29 mouse cellular contexts compared by ENCODE assay signal in the genomic region with DNA sequence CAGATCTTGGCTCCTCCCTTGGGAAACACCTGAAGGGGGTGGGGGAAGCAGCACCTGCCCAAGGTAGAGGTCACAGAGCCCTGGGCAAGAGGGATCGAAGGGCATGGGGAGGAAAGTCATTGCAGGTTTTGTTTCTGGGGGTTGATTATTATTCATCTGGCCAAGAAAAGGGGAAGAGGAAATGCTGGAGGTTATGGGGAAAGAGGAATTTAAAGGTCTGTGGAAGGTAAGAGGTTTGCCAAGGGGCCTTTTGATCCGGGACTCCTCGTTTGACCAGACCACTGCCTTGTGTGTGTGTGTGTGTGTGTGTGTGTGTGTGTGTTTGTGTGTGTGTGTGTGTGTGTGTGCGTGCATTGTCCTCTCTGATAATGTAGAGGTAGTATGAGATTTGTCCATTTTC. TPM values are rescaled to one million over a fixed set of nuclear protein-coding genes. Genes with fewer than 3 reads are reported as not detected.
DNase-seq lines count a peak whose midpoint lies in the region; ATAC-seq and TF ChIP-seq lines count a peak whose summit lies in the region.
"Had no signal": no experiment of that assay in that cellular context is flagged by ENCODE, and none has a peak within 500 bp of the region (broad histone marks: within the 10 kb centered on the region; RNA-seq: fewer than 3 reads in every experiment).

No protein-coding gene starts in this region.

- H3K9me3 ChIP-seq in forebrain, embryonic 12.5 days: no peaks in the 10 kb centered on the region
- H3K9me3 ChIP-seq in forebrain, embryonic 10.5 days: no peaks in the 10 kb centered on the region
- H3K9me3 ChIP-seq in kidney, embryonic 14.5 days (ENCODE audit: control insufficient read depth, low read length): no peaks in the 10 kb centered on the region
- H3K9me3 ChIP-seq: embryonic facial prominence, embryonic 12.5 days; G1E; intestine, embryonic 15.5 days; limb, embryonic 10.5 days; limb, embryonic 15.5 days; liver, embryonic 13.5 days; midbrain, embryonic 10.5 days had no signal

- ATAC-seq in forebrain, embryonic 12.5 days (ENCODE audit: low FRiP score): no peak
- no peak for ATAC-seq in kidney, embryonic 14.5 days (ENCODE audit: low FRiP score, low TSS enrichment)
- ATAC-seq in granulocyte monocyte progenitor cell, adult 5-6 weeks (replicated peaks; ENCODE audit: poor library complexity, severe bottlenecking): peak; percentile 62
- ATAC-seq: hindbrain, embryonic 16.5 days; lung, postnatal 0 days had no signal

- no peak overlapping the region for H3K4me2 ChIP-seq in forebrain, embryonic 12.5 days
- no peak overlapping the region for H3K4me2 ChIP-seq in kidney, embryonic 14.5 days (replicated peaks; ENCODE audit: low read depth, low read length)
- H3K4me2 ChIP-seq: embryonic facial prominence, embryonic 12.5 days; intestine, embryonic 15.5 days; limb, embryonic 15.5 days; liver, embryonic 13.5 days had no signal

- peaks cover 30% of the 10 kb centered on the region for H3K36me3 ChIP-seq in forebrain, embryonic 12.5 days (replicated peaks)
- peaks cover 52% of the 10 kb centered on the region for H3K36me3 ChIP-seq in forebrain, embryonic 10.5 days (replicated peaks)
- no peaks in the 10 kb centered on the region; the same call in 1 of the 2 replicates for H3K36me3 ChIP-seq in kidney, adult 2 months (ENCODE audit: control insufficient read depth, insufficient read depth, low read length)
- H3K36me3 ChIP-seq in kidney, embryonic 14.5 days (ENCODE audit: control insufficient read depth, insufficient read depth, low read length): peaks cover 30% of the 10 kb centered on the region
- H3K36me3 ChIP-seq: G1E; intestine, embryonic 15.5 days; liver, embryonic 13.5 days had no signal

- H3K27me3 ChIP-seq in forebrain, embryonic 12.5 days: peaks cover 53% of the 10 kb centered on the region
- peaks cover 99% of the 10 kb centered on the region for H3K27me3 ChIP-seq in forebrain, embryonic 10.5 days (ENCODE audit: poor library complexity, severe bottlenecking)
- no peaks in the 10 kb centered on the region for H3K27me3 ChIP-seq in kidney, adult 2 months (replicated peaks; ENCODE audit: control insufficient read depth, insufficient read depth, low read length)
- no peaks in the 10 kb centered on the region; the same call in 1 of the 2 replicates for H3K27me3 ChIP-seq in kidney, embryonic 14.5 days (ENCODE audit: control insufficient read depth, insufficient read depth, low read length)
- no peaks in the 10 kb centered on the region for H3K27me3 ChIP-seq in cerebellum, adult 2 months (ENCODE audit: control insufficient read depth, insufficient read depth, low read length)
- H3K27me3 ChIP-seq: liver, embryonic 13.5 days had no signal

- H3K4me3 ChIP-seq in forebrain, embryonic 12.5 days (replicated peaks): no peak overlapping the region
- no peak overlapping the region for H3K4me3 ChIP-seq in forebrain, embryonic 10.5 days
- no peak overlapping the region for H3K4me3 ChIP-seq in kidney, adult 2 months (ENCODE audit: insufficient read depth, low read depth, low read length)
- H3K4me3 ChIP-seq in kidney, embryonic 14.5 days (ENCODE audit: low read length): no peak overlapping the region
- no peak overlapping the region for H3K4me3 ChIP-seq in cerebellum, adult 2 months (replicated peaks; ENCODE audit: insufficient read depth, low read depth, low read length)
- H3K4me3 ChIP-seq: embryonic facial prominence, embryonic 12.5 days; intestine, embryonic 15.5 days; limb, embryonic 10.5 days; limb, embryonic 15.5 days; liver, embryonic 13.5 days; midbrain, embryonic 10.5 days had no signal

- H3K27ac ChIP-seq in forebrain, embryonic 12.5 days: peak overlapping the region; percentile 81
- no peak overlapping the region; the same call in 1 of the 2 replicates for H3K27ac ChIP-seq in forebrain, embryonic 10.5 days
- H3K27ac ChIP-seq in kidney, adult 2 months (ENCODE audit: insufficient read depth, low read depth, low read length): no peak overlapping the region
- no peak overlapping the region for H3K27ac ChIP-seq in kidney, embryonic 14.5 days (ENCODE audit: low read depth, low read length)
- no peak overlapping the region for H3K27ac ChIP-seq in cerebellum, adult 2 months (ENCODE audit: insufficient read depth, low read length)
- H3K27ac ChIP-seq: embryonic facial prominence, embryonic 12.5 days; intestine, embryonic 15.5 days; limb, embryonic 10.5 days; limb, embryonic 15.5 days; liver, embryonic 13.5 days; macrophage had no signal

- DNase-seq in forebrain, embryonic 10.5 days (ENCODE audit: extremely low spot score, low spot score): no peak
- DNase-seq in kidney, adult 2 months: peak; percentile 15
- DNase-seq in cerebellum, adult 2 months: no peak
- DNase-seq in frontal cortex, postnatal 25 days (ENCODE audit: low spot score in 2 of 2): no peak
- DNase-seq: adrenal gland, postnatal 10 days; cerebellum, adult 9-10 months; cerebellum, postnatal 36 days; embryo, embryonic 11 days; gastrocnemius, postnatal 10 days; heart, postnatal 14 days; kidney, adult 8-10 months; kidney, postnatal 10 days; layer of hippocampus, postnatal 36 days; liver, embryonic 13.5 days; right cerebral cortex, postnatal 25 days; spleen, adult 18-20 months; thymus, postnatal 25 days had no signal

- TF ChIP-seq CTCF in kidney, adult 2 months (conservative IDR thresholded peaks at IDR 0.05; ENCODE audit: insufficient read depth, insufficient read length, low read depth, low read length): no peak
- no peak for TF ChIP-seq CTCF in cerebellum, adult 2 months (IDR thresholded peaks at IDR 0.05; ENCODE audit: borderline replicate concordance, insufficient read depth, low read depth, low read length)

- peaks cover 74% of the 10 kb centered on the region for H3K4me1 ChIP-seq in forebrain, embryonic 12.5 days
- peaks cover 80% of the 10 kb centered on the region for H3K4me1 ChIP-seq in forebrain, embryonic 10.5 days
- H3K4me1 ChIP-seq in kidney, adult 2 months (ENCODE audit: control insufficient read depth, insufficient read depth, low read length): peaks cover 25% of the 10 kb centered on the region
- 0 out of 2 replicates have a peak, but pooled peaks cover 2% of the 10 kb centered on the region for H3K4me1 ChIP-seq in kidney, embryonic 14.5 days (ENCODE audit: control insufficient read depth, insufficient read depth, low read length)
- H3K4me1 ChIP-seq in cerebellum, adult 2 months (ENCODE audit: control insufficient read depth, insufficient read depth, low read length): no peaks in the 10 kb centered on the region

- H3K9ac ChIP-seq in forebrain, embryonic 12.5 days: no peak overlapping the region
- no peak overlapping the region for H3K9ac ChIP-seq in kidney, embryonic 14.5 days (ENCODE audit: low read depth, low read length)
- H3K9ac ChIP-seq: embryonic facial prominence, embryonic 12.5 days; intestine, embryonic 15.5 days; limb, embryonic 15.5 days; liver, embryonic 13.5 days had no signal

- no peak for TF ChIP-seq POLR2A in kidney, adult 2 months (IDR thresholded peaks at IDR 0.05; ENCODE audit: low read depth, low read length)
- TF ChIP-seq POLR2A in cerebellum, adult 2 months (IDR thresholded peaks at IDR 0.05; ENCODE audit: borderline replicate concordance, insufficient read depth, low read length): no peak

- 47% methylated on average over 4 of the region's 4 CpGs for WGBS in forebrain, embryonic 12.5 days
- WGBS in forebrain, embryonic 10.5 days: 82% methylated on average over 4 of the region's 4 CpGs
- WGBS in kidney, adult 2 months: 54% methylated on average over 4 of the region's 4 CpGs
- 80% methylated on average over 4 of the region's 4 CpGs for WGBS in kidney, embryonic 14.5 days
- 71% methylated on average over 4 of the region's 4 CpGs for WGBS in cerebellum, adult 2 months

RNA-seq across cellular contexts. Expression of a gene that starts 15.5 kb away (rescaled TPM):
- 99.2 and 106 TPM in 2 replicates for polyA plus RNA-seq in forebrain, embryonic 12.5 days (2016; fragmentation: Nextera tagmentation; extraction: Ambion mirVana)
- 71.3 and 72.2 TPM in 2 replicates for polyA plus RNA-seq in forebrain, embryonic 10.5 days (2016; fragmentation: Nextera tagmentation; extraction: Ambion mirVana)
- polyA plus RNA-seq in kidney, adult 2 months (2012; rRNA removed): 27.6 and 30.4 TPM in 2 replicates
- polyA plus RNA-seq in kidney, embryonic 14.5 days (2014; fragmentation: Nextera tagmentation; extraction: Ambion mirVana): 45.0 and 59.4 TPM in 2 replicates
- total RNA-seq in granulocyte monocyte progenitor cell, adult 5-6 weeks (2014; fragmentation: Nextera tagmentation): 0.47 and 0.62 TPM in 2 replicates
- total RNA-seq in granulocyte monocyte progenitor cell, adult 5-6 weeks (2017): 0.34 and 0.46 TPM in 2 replicates
- polyA plus RNA-seq in cerebellum, adult 2 months (2012; rRNA removed): 4.6 and 5.3 TPM in 2 replicates
- total RNA-seq: G1E had no signal
- polyA plus RNA-seq: G1E had no signal
